ENCODE assay signal across 30 mouse cellular contexts in the genomic region with DNA sequence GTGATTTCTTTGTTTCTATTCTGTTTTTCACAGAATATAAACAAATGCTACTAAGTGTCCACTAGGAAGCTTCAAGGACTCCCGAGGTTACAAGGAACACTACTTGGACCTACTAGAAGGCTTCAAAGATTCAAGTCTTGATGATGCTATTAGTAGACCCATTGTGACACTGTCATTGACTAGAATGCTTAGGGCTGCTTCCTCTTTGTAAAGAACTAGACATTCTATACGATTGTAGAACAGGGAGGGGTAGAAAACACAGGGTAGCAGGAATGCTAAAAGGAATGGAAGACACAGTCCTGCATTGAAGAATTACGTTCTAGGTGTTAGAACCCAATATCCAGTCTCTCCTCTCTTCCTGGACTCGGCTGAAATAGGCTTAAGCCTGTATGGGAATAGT. TPM values are rescaled to one million over a fixed set of nuclear protein-coding genes. Genes with fewer than 3 reads are reported as not detected.
A peak's percentile ranks its signal among the peaks of the same experiment; 100 is the strongest.
DNase-seq lines count a peak whose midpoint lies in the region; ATAC-seq and TF ChIP-seq lines count a peak whose summit lies in the region.
"Had no signal": no experiment of that assay in that cellular context is flagged by ENCODE, and none has a peak within 500 bp of the region (broad histone marks: within the 10 kb centered on the region; RNA-seq: fewer than 3 reads in every experiment).

A gene (minus strand): TSS at position 101 of the 400 bp plus-strand sequence.

- DNase-seq in heart, adult 11 months, result peak; percentile 49
- DNase-seq in heart, postnatal 14 days, result no peak
- DNase-seq in testis, postnatal 14 days (ENCODE audit: low spot score), result no peak
- no peak for DNase-seq in lung, postnatal 25 days (ENCODE audit: low spot score)
- DNase-seq: adrenal gland, adult 2 months; adrenal gland, postnatal 10 days; adrenal gland, postnatal 25 days; B cell, adult 2 months; cerebellum, adult 11 months; cerebellum, adult 18-20 months; cerebellum, adult 8-10 months; cerebellum, adult 9-11 months; cerebellum, postnatal 14 days; cerebellum, postnatal 36 days; embryo, embryonic 11 days had no signal

- H3K9ac ChIP-seq in intestine, embryonic 16.5 days (ENCODE audit: low read depth, low read length), result no peak within 1 kb of the TSS
- no peak within 1 kb of the TSS for H3K9ac ChIP-seq in hindbrain, embryonic 13.5 days
- H3K9ac ChIP-seq: embryonic facial prominence, embryonic 13.5 days; embryonic facial prominence, embryonic 15.5 days; forebrain, embryonic 13.5 days; forebrain, embryonic 15.5 days had no signal

- peak within 1 kb of the TSS; percentile 77 for H3K4me3 ChIP-seq in testis, adult 2 months (ENCODE audit: control insufficient read depth, low read depth, low read length)
- no peak within 1 kb of the TSS for H3K4me3 ChIP-seq in intestine, embryonic 16.5 days (ENCODE audit: low read length)
- H3K4me3 ChIP-seq in small intestine, adult 2 months (ENCODE audit: low read depth, low read length), result no peak within 1 kb of the TSS
- H3K4me3 ChIP-seq in hindbrain, embryonic 13.5 days, result no peak within 1 kb of the TSS
- H3K4me3 ChIP-seq: embryonic facial prominence, embryonic 13.5 days; embryonic facial prominence, embryonic 15.5 days; forebrain, embryonic 13.5 days; forebrain, embryonic 15.5 days had no signal

- H3K4me1 ChIP-seq in testis, adult 2 months (ENCODE audit: control insufficient read depth, insufficient read depth, low read length), result no peaks in the 10 kb centered on the region
- H3K4me1 ChIP-seq in intestine, embryonic 16.5 days (ENCODE audit: control insufficient read depth, insufficient read depth, low read length), result peaks cover 4% of the 10 kb centered on the region; the same call in 1 of the 2 replicates
- peaks cover 16% of the 10 kb centered on the region for H3K4me1 ChIP-seq in small intestine, adult 2 months (ENCODE audit: control insufficient read depth, insufficient read depth, insufficient read length, low read length)
- H3K4me1 ChIP-seq in hindbrain, embryonic 13.5 days (replicated peaks), result 0 out of 2 replicates have a peak, but pooled peaks cover 2% of the 10 kb centered on the region
- H3K4me1 ChIP-seq: embryonic facial prominence, embryonic 13.5 days; embryonic facial prominence, embryonic 15.5 days; forebrain, embryonic 13.5 days had no signal

- no peak for TF ChIP-seq CTCF in testis, adult 2 months (IDR thresholded peaks at IDR 0.05; ENCODE audit: control insufficient read depth, insufficient read depth, insufficient replicate concordance, low read depth, low read length)
- TF ChIP-seq CTCF in small intestine, adult 2 months (IDR thresholded peaks at IDR 0.05; ENCODE audit: extremely low read depth, insufficient read length, insufficient replicate concordance, low read depth, low read length), result no peak

- no peak for TF ChIP-seq POLR2A in testis, adult 2 months (IDR thresholded peaks at IDR 0.05; ENCODE audit: control insufficient read depth, low read depth, low read length)
- no peak for TF ChIP-seq POLR2A in small intestine, adult 2 months (IDR thresholded peaks at IDR 0.05; ENCODE audit: low read depth, low read length)

- H3K9me3 ChIP-seq in intestine, embryonic 16.5 days (ENCODE audit: control insufficient read depth, low read length), result no peaks in the 10 kb centered on the region
- no peaks in the 10 kb centered on the region for H3K9me3 ChIP-seq in hindbrain, embryonic 13.5 days
- H3K9me3 ChIP-seq: embryonic facial prominence, embryonic 13.5 days; embryonic facial prominence, embryonic 15.5 days; forebrain, embryonic 13.5 days; forebrain, embryonic 15.5 days; G1E had no signal

- no peaks in the 10 kb centered on the region for H3K27me3 ChIP-seq in testis, adult 2 months (ENCODE audit: control insufficient read depth, insufficient read depth, low read length)
- no peaks in the 10 kb centered on the region for H3K27me3 ChIP-seq in intestine, embryonic 16.5 days (replicated peaks; ENCODE audit: control insufficient read depth, insufficient read depth, low read length)
- H3K27me3 ChIP-seq in small intestine, adult 2 months (ENCODE audit: control insufficient read depth, insufficient read depth, low read length), result no peaks in the 10 kb centered on the region
- no peaks in the 10 kb centered on the region for H3K27me3 ChIP-seq in hindbrain, embryonic 13.5 days
- H3K27me3 ChIP-seq: embryonic facial prominence, embryonic 15.5 days; forebrain, embryonic 13.5 days; forebrain, embryonic 15.5 days had no signal

- H3K27ac ChIP-seq in testis, adult 2 months (ENCODE audit: control insufficient read depth, insufficient read depth, low read depth, low read length), result peak within 1 kb of the TSS; percentile 62
- peak within 1 kb of the TSS; percentile 91 for H3K27ac ChIP-seq in intestine, embryonic 16.5 days (ENCODE audit: low read length)
- peak within 1 kb of the TSS; percentile 85 for H3K27ac ChIP-seq in small intestine, adult 2 months (ENCODE audit: insufficient read depth, low read depth, low read length)
- H3K27ac ChIP-seq in hindbrain, embryonic 13.5 days, result no peak within 1 kb of the TSS
- H3K27ac ChIP-seq: embryonic facial prominence, embryonic 13.5 days; embryonic facial prominence, embryonic 15.5 days; forebrain, embryonic 13.5 days; forebrain, embryonic 15.5 days had no signal

- no peak within 1 kb of the TSS for H3K4me2 ChIP-seq in intestine, embryonic 16.5 days (ENCODE audit: low read depth, low read length)
- H3K4me2 ChIP-seq in hindbrain, embryonic 13.5 days, result no peak within 1 kb of the TSS
- H3K4me2 ChIP-seq: embryonic facial prominence, embryonic 13.5 days; embryonic facial prominence, embryonic 15.5 days; forebrain, embryonic 13.5 days; forebrain, embryonic 15.5 days had no signal

- 79% methylated on average over 4 of the region's 4 CpGs for WGBS in intestine, embryonic 16.5 days
- 80% methylated on average over 4 of the region's 4 CpGs for WGBS in small intestine, adult 2 months
- WGBS in hindbrain, embryonic 13.5 days, result 80% methylated on average over 4 of the region's 4 CpGs

- no peaks in the 10 kb centered on the region for H3K36me3 ChIP-seq in testis, adult 2 months (ENCODE audit: control insufficient read depth, insufficient read depth, low read length)
- H3K36me3 ChIP-seq in intestine, embryonic 16.5 days (ENCODE audit: control insufficient read depth, insufficient read depth, low read length), result no peaks in the 10 kb centered on the region
- H3K36me3 ChIP-seq in small intestine, adult 2 months (ENCODE audit: control insufficient read depth, insufficient read depth, low read length), result no peaks in the 10 kb centered on the region
- no peaks in the 10 kb centered on the region for H3K36me3 ChIP-seq in hindbrain, embryonic 13.5 days
- H3K36me3 ChIP-seq: embryonic facial prominence, embryonic 13.5 days; embryonic facial prominence, embryonic 15.5 days; forebrain, embryonic 15.5 days; G1E had no signal

- no peak for ATAC-seq in intestine, embryonic 16.5 days
- ATAC-seq in hindbrain, embryonic 13.5 days (ENCODE audit: low FRiP score), result no peak
- ATAC-seq: CD4-positive, CD25-positive, alpha-beta regulatory T cell, adult 4 months; forebrain, embryonic 13.5 days; forebrain, embryonic 15.5 days; Patski had no signal

- intact Hi-C loops in heart, postnatal 14 days (cut with DNase I), result no loop called here

RNA-seq across cellular contexts. Expression of the gene that starts here (rescaled TPM):
- total RNA-seq in heart, postnatal 14 days (2021), result under 1 TPM; 0.07 to 0.15 TPM
- polyA plus RNA-seq in testis, adult 2 months (2012; rRNA removed), result 65.1 and 69.6 TPM in 2 replicates
- polyA plus RNA-seq in intestine, embryonic 16.5 days (2015; fragmentation: Nextera tagmentation; extraction: Ambion mirVana), result not detected in 2 replicates
- polyA plus RNA-seq in small intestine, adult 2 months (2012; rRNA removed), result not detected in 2 replicates
- not detected in 2 replicates for polyA plus RNA-seq in hindbrain, embryonic 13.5 days (2015; fragmentation: Nextera tagmentation; extraction: Ambion mirVana)
- total RNA-seq: CH12.LX; common myeloid progenitor, adult 5-6 weeks had no signal
- polyA plus RNA-seq: CD4-positive, CD25-positive, alpha-beta regulatory T cell, adult 4 months; embryonic facial prominence, embryonic 11.5 days; forebrain, embryonic 11.5 days; forebrain, embryonic 13.5 days; forebrain, embryonic 15.5 days; G1E; Patski had no signal

Comparison
In these comparisons a context has a peak if more than half of its experiments do, and no peak if none do; other contexts are left out.
1. RNA of the gene that starts here (polyA plus RNA-seq): 65.1 to 69.6 TPM in testis, adult 2 months; not detected in intestine, embryonic 16.5 days, not detected in small intestine, adult 2 months and not detected in hindbrain, embryonic 13.5 days; every median in the first group is over 10 times any median in the second.